Mouse (Mus musculus) heart, postnatal 4 days (tissue): ENCODE data around the gene Hmces. TPM values are rescaled to one million over a fixed set of nuclear protein-coding genes. Genes with fewer than 3 reads are reported as not detected.
"Not testable (repeated sequence)": the region's sequence is repeated elsewhere in the genome, so short reads cannot be mapped to it uniquely, and the experiment has no call there.

Experiments
- DNase-seq: peaks from one replicate; pipeline ENCODE4 v3.0.0; 2021
- microRNA-seq, 2 experiments: library from miRNA; unstranded; fragments of <30 nt; microRNA quantifications; one replicate each; pipeline ENCODE4 v1.2.0; 2021 to 2022
- total RNA-seq, 2 experiments: library from RNA; stranded (reverse); gene quantifications; 2 replicates each; pipeline ENCODE4 v1.2.3; 2021

Hmces gene
- total RNA-seq, 2 experiments from 2014 or later = 14.0 to 16.3 TPM

DNA sequence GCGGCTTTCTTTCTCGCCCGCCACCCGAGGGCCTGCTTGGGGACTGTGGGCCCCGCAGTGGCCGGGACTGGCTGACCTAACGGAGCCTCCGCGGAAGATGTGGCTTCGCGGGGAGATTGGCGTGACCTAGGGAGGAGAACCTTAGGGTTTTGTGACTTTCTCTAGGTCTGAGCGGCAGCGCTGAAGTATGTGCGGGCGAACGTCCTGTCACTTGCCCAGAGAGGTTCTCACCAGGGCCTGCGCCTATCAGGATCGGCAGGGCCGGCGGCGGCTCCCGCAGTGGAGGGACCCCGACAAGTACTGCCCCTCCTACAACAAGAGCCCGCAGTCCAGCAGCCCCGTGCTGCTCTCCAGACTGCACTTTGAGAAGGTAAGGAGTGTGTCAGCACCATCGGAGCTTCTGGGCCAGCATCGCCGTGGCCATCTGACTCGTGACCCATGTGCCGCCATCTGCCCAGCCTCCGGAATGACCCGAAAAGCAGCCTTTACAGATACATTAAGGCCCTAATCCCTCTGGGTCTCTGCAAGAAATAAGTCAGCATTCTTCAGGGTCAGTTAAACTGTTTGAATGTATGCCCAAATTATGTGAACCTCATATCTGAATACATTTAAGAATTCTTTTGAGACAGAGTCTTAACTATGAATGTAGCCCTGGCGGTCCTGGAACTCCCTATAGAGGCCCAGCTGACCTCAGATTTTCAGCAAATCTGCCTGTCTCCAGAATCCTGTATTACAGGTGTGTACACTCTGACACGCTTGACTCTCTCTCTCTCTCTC lies 779 bp downstream of the Hmces start:
- DNase-seq = peak; percentile 64

GRCm38 (mm10) chr6:87915939-87916338 lies 2.2 kb downstream of the Hmces start:
- DNase-seq = no peak

DNA sequence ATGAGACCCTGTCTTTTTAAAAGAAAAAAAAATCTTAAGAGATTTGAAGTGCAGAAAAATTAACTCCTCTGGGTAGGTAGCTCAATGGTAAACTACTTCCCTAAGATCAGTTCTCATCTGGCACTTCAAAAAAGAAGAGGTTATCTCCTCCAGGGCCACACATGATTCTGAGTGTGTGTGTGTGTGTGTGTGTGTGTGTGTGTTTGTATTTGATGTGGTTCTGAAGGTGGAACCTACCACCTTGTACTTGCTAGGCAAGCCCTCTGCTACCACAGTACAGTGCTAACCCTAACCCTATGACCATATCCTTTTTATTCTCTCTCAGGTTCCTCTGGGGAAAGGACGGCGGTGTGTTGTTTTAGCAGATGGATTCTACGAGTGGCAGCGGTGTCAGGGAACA lies 7.5 kb downstream of the Hmces start:
- no peak for DNase-seq

- no peak for DNase-seq
Observed at GRCm38 (mm10) chr6:87923624-87924023, 9.9 kb downstream of the Hmces start.

DNA sequence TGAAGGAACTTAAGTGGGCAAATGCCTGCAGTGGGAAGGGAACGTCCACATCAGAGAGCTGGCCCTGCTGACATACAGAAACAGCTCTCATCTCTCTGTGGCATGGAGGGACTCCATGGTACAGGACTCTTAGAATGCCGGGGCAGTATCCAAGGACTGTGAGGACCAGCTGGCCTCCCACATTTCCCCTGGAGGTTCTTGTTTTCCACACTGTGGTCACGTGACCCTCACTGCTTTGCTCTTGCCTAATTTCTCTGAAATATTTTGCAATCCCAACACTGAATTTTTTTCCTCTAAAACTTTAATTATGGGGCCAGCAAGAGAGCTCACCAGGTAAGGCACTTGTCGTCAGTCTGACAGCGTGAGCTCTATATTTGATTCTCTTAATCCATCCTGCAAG lies 21.3 kb downstream of the Hmces start:
- no peak for DNase-seq

DNA sequence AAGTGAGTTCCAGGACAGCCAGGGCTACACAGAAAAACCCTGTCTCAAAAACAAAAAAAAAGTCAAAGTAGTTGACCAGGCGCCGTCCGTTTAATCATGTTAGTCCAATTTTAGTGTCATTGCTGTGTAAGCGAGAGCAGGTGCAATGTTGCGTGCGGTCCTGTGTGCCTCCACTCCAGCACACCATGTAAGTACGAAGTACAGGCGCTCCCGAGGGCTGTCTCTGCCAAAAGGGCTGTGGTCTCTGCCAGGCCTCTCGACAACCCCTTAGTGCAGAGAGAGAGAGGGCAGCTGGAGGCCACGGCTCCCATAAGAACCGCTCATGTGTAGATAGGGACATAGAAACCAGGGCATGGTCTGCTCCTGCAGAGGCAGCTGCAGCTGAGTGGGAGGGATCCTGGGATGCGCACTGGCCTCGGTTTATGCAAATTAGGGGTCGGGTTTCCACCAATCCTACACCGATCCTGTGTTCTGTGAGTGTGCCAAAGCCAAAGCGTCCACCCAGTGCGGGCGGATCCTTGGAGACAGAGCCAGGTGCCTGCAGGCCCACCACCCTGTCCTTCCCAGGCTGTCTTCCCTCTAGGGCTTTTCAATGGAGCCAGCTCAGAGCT lies 23.5 kb downstream of the Hmces start:
- DNase-seq = peak; percentile 65

DNA sequence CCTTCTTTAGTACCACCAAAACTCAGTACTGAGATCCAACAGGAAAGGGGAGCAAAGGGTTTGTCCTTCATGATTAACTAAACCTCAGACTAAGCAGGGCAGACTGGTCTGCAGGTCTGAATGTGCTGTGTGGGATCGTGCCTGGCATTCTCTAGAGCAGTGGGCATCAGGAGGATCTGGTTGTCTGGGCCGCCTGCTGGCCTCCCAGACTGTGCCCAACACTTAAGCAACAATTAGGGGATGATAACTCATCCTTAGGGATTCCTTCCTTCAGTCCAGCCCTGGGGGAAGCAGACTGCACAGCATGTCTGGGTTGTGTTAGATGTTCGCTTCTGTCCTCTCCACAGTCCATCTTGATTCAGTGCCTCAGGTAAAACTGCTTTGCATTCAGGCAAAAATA lies 25.2 kb downstream of the Hmces start:
- DNase-seq = no peak

DNA sequence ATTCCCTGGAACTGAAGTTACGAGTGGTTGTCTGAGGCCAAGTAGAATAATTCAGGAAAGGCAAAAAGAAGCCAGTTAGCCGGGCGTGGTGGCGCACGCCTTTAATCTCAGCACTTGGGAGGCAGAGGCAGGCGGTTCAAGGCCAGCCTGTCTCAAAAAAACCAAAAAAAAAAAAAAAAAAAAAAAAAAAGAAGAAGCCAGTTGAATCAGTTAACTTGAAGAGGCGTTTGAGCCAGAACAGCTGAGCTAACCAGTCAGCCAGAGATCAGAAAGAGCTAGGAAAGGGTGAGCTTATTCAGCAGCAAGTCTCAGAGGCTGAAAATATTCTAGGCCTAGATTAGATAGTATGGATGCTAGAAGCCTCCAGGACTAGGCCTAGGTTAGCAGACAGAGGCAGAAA lies 28.4 kb downstream of the Hmces start:
- DNase-seq = no peak

GRCm38 (mm10) chr6:87962457-87962856 lies 48.7 kb downstream of the Hmces start:
- DNase-seq = not testable (repeated sequence)

DNA sequence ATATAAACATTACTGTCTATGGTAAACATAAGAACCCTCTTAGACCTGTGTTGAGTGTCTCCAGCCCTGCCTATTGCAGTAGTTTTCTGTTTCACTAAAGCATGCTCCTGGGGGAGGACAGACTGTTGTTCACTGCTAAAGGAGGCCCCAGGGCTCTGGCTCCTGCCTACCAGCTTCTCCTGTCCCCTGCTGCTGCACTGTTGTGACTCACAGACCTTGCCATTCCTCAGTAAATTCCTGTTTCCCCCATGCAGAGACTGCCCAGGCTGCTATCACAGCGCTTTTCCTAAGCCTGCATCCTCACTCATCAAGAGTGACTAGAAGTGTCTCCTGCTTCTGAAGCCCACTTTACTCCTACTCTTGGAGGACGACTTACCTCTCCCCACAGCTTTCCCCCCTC lies 56.3 kb downstream of the Hmces start:
- DNase-seq = no peak

DNA sequence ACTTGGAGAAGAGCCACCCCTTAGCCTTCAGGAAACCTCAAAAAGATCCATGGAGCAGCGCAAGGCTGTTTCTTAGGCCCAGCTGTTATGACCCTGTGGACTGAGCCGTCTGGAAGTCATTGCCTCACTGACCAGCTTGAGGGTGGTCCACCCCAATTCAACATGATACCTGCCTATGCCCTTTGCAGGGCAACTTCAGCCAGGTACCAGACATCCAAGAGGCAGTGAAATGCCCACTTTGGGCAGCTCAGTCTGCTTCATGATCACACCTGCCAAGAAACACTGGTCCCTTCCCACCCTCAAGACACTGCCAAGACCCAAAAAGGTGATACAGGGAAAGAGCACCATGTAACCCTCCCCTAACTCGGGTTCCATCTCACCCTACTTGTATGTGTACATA lies 66.0 kb downstream of the Hmces start:
- no peak for DNase-seq

DNA sequence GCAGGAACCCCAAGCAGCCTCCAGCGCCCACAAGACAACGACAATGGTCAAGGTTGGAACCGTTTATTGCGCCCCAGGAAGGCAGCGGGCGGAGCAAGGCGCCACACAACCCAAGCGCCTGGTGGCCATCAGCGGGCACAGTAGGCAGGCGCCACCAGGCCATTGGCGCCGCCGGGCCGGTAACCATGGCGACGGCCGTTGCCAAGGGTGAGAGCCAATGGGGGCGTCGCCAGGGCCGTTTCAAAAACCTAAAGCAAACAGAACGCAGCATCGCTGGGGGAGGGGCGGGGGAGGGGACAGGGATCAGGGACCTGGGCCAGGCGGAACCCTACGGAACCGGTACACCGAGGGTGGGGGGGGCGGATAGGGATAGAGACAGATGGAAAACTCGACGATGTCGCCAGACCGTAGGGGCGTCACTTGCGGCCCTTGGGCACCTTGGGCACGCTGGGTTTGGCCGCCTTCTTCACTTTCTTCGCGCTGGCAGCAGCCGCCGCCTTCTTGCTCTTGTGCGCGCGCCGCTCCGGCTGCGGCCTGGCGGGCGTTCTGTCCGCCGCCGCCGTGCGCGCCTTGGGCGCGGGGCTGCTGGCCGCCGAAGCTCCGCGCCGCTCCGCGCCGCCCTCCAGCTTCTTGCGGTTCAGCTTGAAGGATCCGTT lies 66.8 kb downstream of the Hmces start:
- DNase-seq = peak; percentile 81

DNA sequence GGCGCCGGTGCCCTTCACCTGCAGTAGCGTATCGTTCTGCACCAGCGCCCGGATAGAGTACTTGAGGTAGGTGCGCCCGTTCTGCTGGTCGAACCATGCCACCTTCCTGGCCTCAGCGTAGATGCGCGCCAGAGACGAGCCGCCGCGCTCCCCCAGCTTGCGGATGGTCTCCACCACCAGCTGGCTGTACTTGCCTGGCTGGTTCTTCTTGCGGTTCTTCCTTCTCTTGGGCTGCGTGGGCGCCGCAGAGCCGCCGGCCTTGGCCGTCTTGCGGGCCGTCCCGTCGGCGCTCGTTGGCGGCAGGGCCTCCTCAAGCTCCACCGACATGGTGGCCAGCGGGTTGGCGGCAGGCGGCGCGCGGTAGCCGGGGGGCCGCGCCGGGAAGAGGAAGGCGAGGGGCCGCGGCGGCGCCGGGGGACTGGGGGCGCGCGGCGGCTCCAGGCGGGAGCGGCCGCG lies 67.3 kb downstream of the Hmces start:
- DNase-seq = peak; percentile 34

DNA sequence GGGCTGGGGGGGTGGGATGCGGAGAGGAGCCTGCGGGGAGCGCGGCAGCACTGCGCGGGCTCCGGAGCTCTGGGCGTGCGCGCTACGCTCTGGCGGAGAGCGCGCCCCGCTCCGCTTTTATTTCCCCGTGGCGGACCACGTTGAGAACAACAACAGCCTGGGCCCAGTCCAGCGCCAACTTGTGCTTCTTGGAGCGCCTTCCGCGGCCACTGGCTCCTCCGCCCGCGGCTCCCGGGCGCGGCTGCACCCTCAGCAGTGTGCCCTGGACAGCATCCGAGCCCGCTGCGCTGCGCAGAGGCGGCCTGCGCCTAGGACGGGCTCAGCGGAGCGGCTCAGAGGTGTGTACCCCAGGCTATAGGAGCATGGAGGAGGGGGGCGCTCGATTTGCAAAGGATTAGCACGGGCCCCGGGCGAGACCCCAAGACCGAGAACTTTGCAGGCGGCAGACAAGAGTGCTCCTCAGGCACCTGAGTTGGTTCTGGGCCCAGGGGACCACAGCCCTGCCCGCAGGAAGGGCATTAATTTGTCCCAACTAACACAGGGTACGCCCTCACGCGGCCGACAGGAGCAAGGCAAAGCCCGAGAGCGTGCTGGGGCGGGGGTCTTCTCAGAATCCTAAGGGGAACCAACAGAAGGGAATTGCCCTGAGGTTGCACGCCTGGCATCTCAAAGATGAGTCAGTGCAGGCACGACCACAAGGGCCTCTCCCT lies 68.0 kb downstream of the Hmces start, which contains the start of gene H1fx:
Gene H1fx, minus strand, starts transcription at position 91 of the 710 bp plus-strand sequence.
- DNase-seq = peak; percentile 88

- DNase-seq = no peak
Observed at GRCm38 (mm10) chr6:87982506-87982905, 68.8 kb downstream of the Hmces start.

Small RNAs within 50 kb of the gene (microRNA-seq; reads per million reads assigned to microRNA genes)
- 0.35 to 1.4 reads per million in 2 experiments for gene Gm47286

Other genes starting within 250 kb of the Hmces start
- gene Aplf, start 241.7 kb upstream of the Hmces start, total RNA-seq = 1 to 10 TPM; 2.7 to 3.1 TPM
- 1 to 10 TPM; 1.5 to 2.4 TPM for gene Efcc1, start 183.1 kb upstream of the Hmces start, total RNA-seq
- gene Gp9, start 135.9 kb upstream of the Hmces start, total RNA-seq = 1 to 10 TPM in 1 of 2 experiments, under 1 TPM in 1; 0.64 to 1.1 TPM
- gene Rab43, start 101.8 kb upstream of the Hmces start, total RNA-seq = 10 to 100 TPM; 19.7 TPM
- gene Gm45140, start 78.1 kb upstream of the Hmces start, total RNA-seq = 1 to 10 TPM in 1 of 2 experiments, under 1 TPM in 1; 0.95 to 2.4 TPM
- 10 to 100 TPM; 23.4 to 24.5 TPM for gene Isy1, start 75.1 kb upstream of the Hmces start, total RNA-seq
- 100 to 1,000 TPM; 316 to 330 TPM for gene Cnbp, start 62.8 kb upstream of the Hmces start, total RNA-seq
- 10 to 100 TPM; 86.8 to 90.0 TPM for gene Copg1, start 26.1 kb upstream of the Hmces start, total RNA-seq
- 10 to 100 TPM; 36.2 to 37.3 TPM for gene H1fx, start 67.7 kb downstream of the Hmces start, total RNA-seq
- gene Rab7, start 131.3 kb downstream of the Hmces start, total RNA-seq = 100 to 1,000 TPM; 246 to 271 TPM
- 100 to 1,000 TPM; 128 to 130 TPM for gene Rpn1, start 170.5 kb downstream of the Hmces start, total RNA-seq